Mouse (Mus musculus): ENCODE results near the gene Banf1. TPM values are rescaled to one million over a fixed set of nuclear protein-coding genes. Genes with fewer than 3 reads are reported as not detected.
A peak's percentile ranks its signal among the peaks of the same experiment; 100 is the strongest.
"Not testable (repeated sequence)": the region's sequence is repeated elsewhere in the genome, so short reads cannot be mapped to it uniquely, and the experiment has no call there.

The Banf1 gene
- polyA plus RNA-seq, 1 experiment: 21.7 TPM

DNA sequence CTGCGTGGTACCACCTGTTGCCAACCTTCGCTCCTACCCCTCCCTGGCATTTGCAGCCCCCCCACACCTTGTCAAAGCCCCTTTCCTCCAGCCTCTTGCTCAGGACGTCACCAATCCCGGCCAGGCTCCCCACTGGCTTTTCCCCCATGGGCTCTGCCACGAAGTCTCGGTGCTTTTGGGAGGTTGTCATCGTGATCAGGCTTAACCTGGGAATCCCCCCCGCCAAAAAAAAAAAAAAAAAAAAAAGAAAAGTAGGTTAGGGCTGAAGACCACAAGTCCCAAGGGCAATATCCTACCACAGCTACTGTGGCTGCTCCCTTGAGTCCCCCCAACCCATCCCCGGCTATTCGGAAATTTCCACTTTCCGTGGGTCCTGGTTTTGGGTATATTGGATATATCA lies 1.2 kb downstream of the Banf1 start:
- Histone ChIP-seq H3K27me3 (ENCODE audit: control insufficient read depth) (no peaks in the 10 kb centered on the region), H3K4me1 (ENCODE audit: control insufficient read depth) (peaks cover 43% of the 10 kb centered on the region), H3K9me3 (ENCODE audit: control insufficient read depth, low read length) (no peaks in the 10 kb centered on the region), H3K36me3 (ENCODE audit: control insufficient read depth) (peaks cover 53% of the 10 kb centered on the region), H3K4me3 (replicated peaks) (peak overlapping the region; percentile 87)
- TF ChIP-seq TAL1 (IDR thresholded peaks at IDR 0.05; ENCODE audit: low read length): no peak
- no peak for TF ChIP-seq GATA1 (IDR thresholded peaks at IDR 0.05; ENCODE audit: low read length)

GRCm38 (mm10) chr19:5364124-5364523 lies 2.8 kb downstream of the Banf1 start:
- H3K36me3 ChIP-seq (ENCODE audit: control insufficient read depth): peaks cover 37% of the 10 kb centered on the region

DNA sequence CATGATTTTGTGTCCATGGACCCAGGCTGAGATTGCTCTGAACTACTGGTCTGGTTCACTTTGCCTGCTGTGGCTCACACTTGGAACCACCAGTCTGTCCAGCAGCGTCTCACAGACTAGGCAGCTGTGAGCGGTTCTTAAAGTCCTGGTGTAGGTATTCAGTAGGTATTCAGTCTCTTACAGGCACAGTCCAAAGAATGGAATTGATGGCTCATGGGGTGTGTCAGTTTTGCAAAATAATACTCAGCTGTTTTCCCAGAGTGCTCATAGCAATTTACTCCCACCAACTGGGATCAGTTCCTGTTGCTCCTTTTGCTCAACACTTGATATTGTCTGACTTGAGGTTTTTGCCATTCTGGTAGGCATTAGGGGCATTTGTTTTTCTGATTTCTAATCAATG lies 4.8 kb downstream of the Banf1 start:
- H3K36me3 ChIP-seq (ENCODE audit: control insufficient read depth): peaks cover 24% of the 10 kb centered on the region
- no peaks in the 10 kb centered on the region for H3K9me3 ChIP-seq (ENCODE audit: control insufficient read depth, low read length)
- H3K4me1 ChIP-seq (ENCODE audit: control insufficient read depth): peaks cover 29% of the 10 kb centered on the region
- no peak for TF ChIP-seq GATA1 (IDR thresholded peaks at IDR 0.05; ENCODE audit: low read length)
- no peak for TF ChIP-seq TAL1 (IDR thresholded peaks at IDR 0.05; ENCODE audit: low read length)
- no peak overlapping the region for H3K4me3 ChIP-seq (replicated peaks)
- H3K27me3 ChIP-seq (ENCODE audit: control insufficient read depth): no peaks in the 10 kb centered on the region

More at GRCm38 (mm10) chr19:5364124-5364523, 2.8 kb downstream of the Banf1 start:
- Histone ChIP-seq H3K9me3 (ENCODE audit: control insufficient read depth, low read length) (no peaks in the 10 kb centered on the region), H3K4me1 (ENCODE audit: control insufficient read depth) (peaks cover 43% of the 10 kb centered on the region), H3K4me3 (replicated peaks) (no peak overlapping the region), H3K27me3 (ENCODE audit: control insufficient read depth) (no peaks in the 10 kb centered on the region)
- TF ChIP-seq TAL1 (IDR thresholded peaks at IDR 0.05; ENCODE audit: low read length): no peak
- no peak for TF ChIP-seq GATA1 (IDR thresholded peaks at IDR 0.05; ENCODE audit: low read length)

- no peaks in the 10 kb centered on the region; the same call in 1 of the 2 replicates for H3K4me1 ChIP-seq (ENCODE audit: control insufficient read depth)
- H3K27me3 ChIP-seq (ENCODE audit: control insufficient read depth): no peaks in the 10 kb centered on the region
- H3K9me3 ChIP-seq (ENCODE audit: control insufficient read depth, low read length): no peaks in the 10 kb centered on the region
- H3K36me3 ChIP-seq (ENCODE audit: control insufficient read depth): no peaks in the 10 kb centered on the region
- TF ChIP-seq GATA1 (IDR thresholded peaks at IDR 0.05; ENCODE audit: low read length) (no peak), TAL1 (IDR thresholded peaks at IDR 0.05; ENCODE audit: low read length) (no peak)
- no peak overlapping the region for H3K4me3 ChIP-seq (replicated peaks)
Measured at GRCm38 (mm10) chr19:5356080-5356479, 10.9 kb downstream of the Banf1 start.

- peaks cover 9% of the 10 kb centered on the region for H3K27me3 ChIP-seq (ENCODE audit: control insufficient read depth)
- no peak for TF ChIP-seq GATA1 (IDR thresholded peaks at IDR 0.05; ENCODE audit: low read length)
- no peak for TF ChIP-seq TAL1 (IDR thresholded peaks at IDR 0.05; ENCODE audit: low read length)
- peaks cover 7% of the 10 kb centered on the region for H3K4me1 ChIP-seq (ENCODE audit: control insufficient read depth)
- H3K4me3 ChIP-seq (replicated peaks): no peak overlapping the region
- H3K9me3 ChIP-seq (ENCODE audit: control insufficient read depth, low read length): no peaks in the 10 kb centered on the region
- H3K36me3 ChIP-seq (ENCODE audit: control insufficient read depth): no peaks in the 10 kb centered on the region
Measured at GRCm38 (mm10) chr19:5353609-5354008, 13.4 kb downstream of the Banf1 start.

DNA sequence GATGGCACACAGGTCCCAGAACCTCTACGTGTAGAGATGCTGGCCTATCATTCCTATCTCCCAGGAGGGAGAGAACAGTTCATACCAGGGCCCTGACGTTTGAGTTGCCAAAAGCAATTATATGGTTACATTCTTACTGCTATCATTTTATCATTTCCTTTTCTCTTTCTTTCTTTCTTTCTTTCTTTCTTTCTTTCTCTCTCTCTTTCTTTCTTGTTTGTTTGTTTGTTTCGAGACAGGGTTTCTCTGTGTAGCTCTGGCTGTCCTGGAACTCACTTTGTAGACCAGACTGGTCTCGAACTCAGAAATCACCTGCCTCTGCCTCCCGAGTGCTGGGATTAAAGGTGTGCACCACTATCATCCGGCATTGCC lies 17.5 kb downstream of the Banf1 start, which contains the start of gene Cst6:
TSS of gene Cst6 (minus strand) at position 73 of the 372 bp plus-strand sequence.
- H3K9me3 ChIP-seq (ENCODE audit: control insufficient read depth, low read length); H3K36me3 ChIP-seq (ENCODE audit: control insufficient read depth); H3K4me1 ChIP-seq (ENCODE audit: control insufficient read depth): not testable (repeated sequence)
- Histone ChIP-seq H3K27me3 (ENCODE audit: control insufficient read depth) (peaks cover 14% of the 10 kb centered on the region), H3K4me3 (replicated peaks) (peak within 1 kb of the TSS; percentile 55)

GRCm38 (mm10) chr19:5348526-5349501 lies 18.2 kb downstream of the Banf1 start:
- TF ChIP-seq GATA1 (IDR thresholded peaks at IDR 0.05; ENCODE audit: low read length) (no peak), TAL1 (IDR thresholded peaks at IDR 0.05; ENCODE audit: low read length) (no peak)
- Histone ChIP-seq H3K36me3 (ENCODE audit: control insufficient read depth) (no peaks in the 10 kb centered on the region), H3K4me3 (replicated peaks) (peak overlapping the region; percentile 55), H3K4me1 (ENCODE audit: control insufficient read depth) (peaks cover 7% of the 10 kb centered on the region), H3K9me3 (ENCODE audit: control insufficient read depth, low read length) (no peaks in the 10 kb centered on the region), H3K27me3 (ENCODE audit: control insufficient read depth) (peaks cover 14% of the 10 kb centered on the region)

GRCm38 (mm10) chr19:5348064-5348463 lies 18.9 kb downstream of the Banf1 start:
- no peak overlapping the region for H3K4me3 ChIP-seq (replicated peaks)
- H3K27me3 ChIP-seq (ENCODE audit: control insufficient read depth): peaks cover 14% of the 10 kb centered on the region
- H3K36me3 ChIP-seq (ENCODE audit: control insufficient read depth): no peaks in the 10 kb centered on the region
- TF ChIP-seq GATA1 (IDR thresholded peaks at IDR 0.05; ENCODE audit: low read length) (no peak), TAL1 (IDR thresholded peaks at IDR 0.05; ENCODE audit: low read length) (no peak)
- no peaks in the 10 kb centered on the region for H3K9me3 ChIP-seq (ENCODE audit: control insufficient read depth, low read length)
- H3K4me1 ChIP-seq (ENCODE audit: control insufficient read depth): peaks cover 7% of the 10 kb centered on the region

GRCm38 (mm10) chr19:5345297-5346131 lies 21.5 kb downstream of the Banf1 start:
- Histone ChIP-seq H3K4me3 (replicated peaks) (no peak overlapping the region), H3K9me3 (ENCODE audit: control insufficient read depth, low read length) (no peaks in the 10 kb centered on the region), H3K4me1 (ENCODE audit: control insufficient read depth) (peaks cover 7% of the 10 kb centered on the region), H3K27me3 (ENCODE audit: control insufficient read depth) (peaks cover 15% of the 10 kb centered on the region), H3K36me3 (ENCODE audit: control insufficient read depth) (no peaks in the 10 kb centered on the region)
- TF ChIP-seq GATA1 (IDR thresholded peaks at IDR 0.05; ENCODE audit: low read length) (no peak), TAL1 (IDR thresholded peaks at IDR 0.05; ENCODE audit: low read length) (no peak)
